Mouse (Mus musculus) megakaryocyte progenitor cell, adult 5-6 weeks (primary cell): ENCODE measurements at regions not wholly inside any gene's neighbourhood (a gene's known extent, or its start where the extent isn't known, plus 50 kb on each side); places are given as distances from the start of the nearest gene placed in this dataset.

ENCODE experiments used
- ATAC-seq: replicated peaks from 2 replicates; pipeline ENCODE4 v1.8.0; 2016; ENCODE audit warnings: mild to moderate bottlenecking, moderate TSS enrichment, inconsistent platforms; ENCODE audit not compliant: poor library complexity

GRCm38 (mm10) chr16:30733478-30733877 lies 134.0 kb downstream of the Fam43a start:
- ATAC-seq: no peak

- no peak for ATAC-seq
These were observed 135.8 kb downstream of the Fam43a start for GRCm38 (mm10) chr16:30735360-30735759.

GRCm38 (mm10) chr16:30735969-30736368 lies 136.4 kb downstream of the Fam43a start:
- no peak for ATAC-seq

- ATAC-seq: no peak
These were observed 137.3 kb downstream of the Fam43a start for GRCm38 (mm10) chr16:30736662-30737326.

GRCm38 (mm10) chr16:30737524-30737923 lies 138.0 kb downstream of the Fam43a start:
- no peak for ATAC-seq

- ATAC-seq: no peak
These were observed 140.1 kb downstream of the Fam43a start for GRCm38 (mm10) chr16:30739651-30740050.

- no peak for ATAC-seq
These were observed 141.7 kb downstream of the Fam43a start for GRCm38 (mm10) chr16:30741192-30741591.

GRCm38 (mm10) chr16:30742474-30742873 lies 143.0 kb downstream of the Fam43a start:
- ATAC-seq: no peak

- no peak for ATAC-seq
These were observed 144.0 kb downstream of the Fam43a start for GRCm38 (mm10) chr16:30743566-30743965.

GRCm38 (mm10) chr16:30744237-30744636 lies 144.7 kb downstream of the Fam43a start:
- no peak for ATAC-seq

- ATAC-seq: no peak
These were observed 146.2 kb downstream of the Fam43a start for GRCm38 (mm10) chr16:30745598-30746181.

- ATAC-seq: no peak
These were observed 146.7 kb downstream of the Fam43a start for GRCm38 (mm10) chr16:30746211-30746610.

- ATAC-seq: no peak
These were observed 150.3 kb downstream of the Fam43a start for GRCm38 (mm10) chr16:30749841-30750240.

GRCm38 (mm10) chr16:30755771-30756170 lies 156.2 kb downstream of the Fam43a start:
- no peak for ATAC-seq

GRCm38 (mm10) chr16:30756678-30757077 lies 157.2 kb downstream of the Fam43a start:
- ATAC-seq: no peak

GRCm38 (mm10) chr16:30757556-30757955 lies 158.0 kb downstream of the Fam43a start:
- no peak for ATAC-seq

GRCm38 (mm10) chr16:30758041-30758440 lies 158.5 kb downstream of the Fam43a start:
- no peak for ATAC-seq

GRCm38 (mm10) chr16:30759503-30759902 lies 160.0 kb downstream of the Fam43a start:
- ATAC-seq: no peak

GRCm38 (mm10) chr16:30761201-30761710 lies 161.7 kb downstream of the Fam43a start:
- ATAC-seq: no peak

- ATAC-seq: no peak
These were observed 163.5 kb downstream of the Fam43a start for GRCm38 (mm10) chr16:30762898-30763595.

- no peak for ATAC-seq
These were observed 166.1 kb downstream of the Fam43a start for GRCm38 (mm10) chr16:30765591-30765990.

- no peak for ATAC-seq
These were observed 169.5 kb downstream of the Fam43a start for GRCm38 (mm10) chr16:30769007-30769442.
